Mouse (Mus musculus) erythroid progenitor cell, adult 5-6 weeks (primary cell): ENCODE data around the gene Prcc. TPM values are rescaled to one million over a fixed set of nuclear protein-coding genes. Genes with fewer than 3 reads are reported as not detected.
A peak's percentile ranks its signal among the peaks of the same experiment; 100 is the strongest.
"Not testable (repeated sequence)": the region's sequence is repeated elsewhere in the genome, so short reads cannot be mapped to it uniquely, and the experiment has no call there.

Experiments
- ATAC-seq: replicated peaks from 2 replicates; pipeline ENCODE4 v1.8.0; 2016; ENCODE audit warnings: moderate number of reproducible peaks, mild to moderate bottlenecking, moderate TSS enrichment, inconsistent platforms; ENCODE audit not compliant: poor library complexity, low FRiP score, severe bottlenecking
- total RNA-seq, 2 experiments: library from RNA; stranded (forward) in 1 of 2; stranded (reverse) in 1 of 2; fragments of 150-400 nt in 1 of 2; fragments of 186-747, 209-891 nt in 1 of 2; gene quantifications; 2 replicates each; pipeline versions ENCODE4 v1.2.3 to v1.2.4; 2015 to 2017; ENCODE audit warnings: low replicate concordance in 2 of 2

The Prcc gene
- total RNA-seq, 2 experiments from 2014 or later = 12.0 to 12.6 TPM

DNA sequence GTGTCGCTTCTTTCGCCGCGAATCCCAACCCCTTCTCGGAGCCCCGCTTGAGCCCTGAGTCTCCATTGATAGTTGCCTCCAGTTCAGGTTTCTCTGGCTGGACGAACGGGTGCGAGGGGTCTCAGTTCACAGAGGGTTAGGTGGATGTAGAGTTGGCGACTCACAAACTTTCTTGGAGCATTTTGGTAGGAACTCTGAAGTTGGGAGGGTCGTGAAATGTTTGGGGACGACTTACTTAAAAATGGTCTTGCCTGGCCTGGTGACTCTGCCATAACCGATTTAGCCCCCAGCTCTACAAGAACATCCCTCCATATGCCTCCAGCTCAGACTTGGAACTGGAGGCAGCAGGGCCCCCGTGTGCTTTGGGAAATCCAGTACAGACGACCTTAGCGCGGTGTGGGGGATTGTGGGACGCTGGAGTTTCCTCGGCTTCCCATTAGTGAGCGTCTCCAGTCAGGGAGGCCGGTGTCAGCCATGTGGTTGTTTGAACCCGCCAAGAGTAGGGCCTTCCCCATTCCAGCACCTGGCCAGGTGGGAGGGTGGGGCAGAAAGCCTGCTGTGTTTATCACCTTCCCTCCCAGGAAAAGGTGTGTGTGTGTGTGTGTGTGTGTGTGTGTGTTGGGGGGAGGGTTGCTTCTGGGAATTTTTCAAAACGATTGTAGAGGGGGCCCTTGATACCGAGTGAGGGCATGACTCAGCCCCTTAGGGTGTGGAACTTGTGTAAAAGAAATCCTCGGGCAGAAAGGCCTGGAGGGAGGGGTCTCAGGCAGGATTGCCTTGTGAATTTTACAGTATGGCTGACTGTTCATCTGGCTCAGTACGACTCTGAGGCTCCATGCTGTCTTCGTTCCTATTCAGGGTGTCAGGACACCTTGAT lies 21.8 kb upstream of the Prcc start:
- peak; percentile 37 for ATAC-seq

DNA sequence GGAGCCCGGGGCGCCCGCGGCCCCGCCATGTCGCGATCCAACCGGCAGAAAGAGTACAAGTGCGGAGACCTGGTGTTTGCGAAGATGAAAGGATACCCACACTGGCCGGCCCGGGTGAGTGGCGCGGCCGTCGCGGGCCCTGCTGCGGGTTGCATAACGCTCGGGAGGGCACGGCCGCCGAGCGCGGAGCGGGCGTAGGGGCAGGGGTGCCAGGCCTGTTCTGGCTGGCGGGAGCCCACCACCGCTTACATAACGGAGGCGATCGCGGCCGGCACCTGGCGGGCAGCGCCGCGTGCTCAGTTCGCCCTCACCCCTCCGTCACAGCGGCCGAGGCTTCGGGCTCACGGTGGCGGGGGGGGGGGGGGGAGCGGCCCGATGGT lies 21.2 kb upstream of the Prcc start:
- no peak for ATAC-seq

DNA sequence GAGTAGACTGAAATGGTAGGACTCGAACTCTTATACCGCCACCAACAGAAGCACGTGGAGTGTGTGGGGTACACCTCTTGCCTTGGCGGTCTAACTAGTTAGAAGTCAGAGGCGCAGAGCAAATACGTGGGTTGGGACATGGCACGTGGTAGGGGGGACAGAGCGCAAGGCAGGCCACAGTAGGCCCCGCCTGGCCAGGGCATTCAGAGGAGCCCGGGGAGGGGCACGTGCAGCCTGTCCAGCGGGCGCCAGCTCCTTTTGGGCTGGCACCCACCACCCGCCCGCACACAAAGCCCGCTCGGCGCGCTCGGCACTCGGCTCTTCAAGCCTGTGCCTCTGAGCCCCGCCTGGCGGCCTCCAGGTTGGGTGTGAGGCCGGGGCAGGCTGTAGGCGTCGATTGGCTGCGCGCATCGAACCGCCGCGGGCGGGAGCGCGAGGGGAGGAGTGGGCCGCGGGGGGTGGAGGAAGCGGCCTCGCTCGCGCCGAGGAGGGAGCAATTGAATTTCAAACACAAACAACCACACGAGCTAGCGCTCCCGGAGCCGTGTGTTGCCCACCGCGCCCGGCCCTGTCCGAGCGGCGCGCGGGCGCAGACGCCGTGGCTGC lies 20.6 kb upstream of the Prcc start, which contains the start of gene Hdgf:
Gene Hdgf (plus strand): TSS at position 442 of the 606 bp plus-strand sequence.
- peak; percentile 84 for ATAC-seq

DNA sequence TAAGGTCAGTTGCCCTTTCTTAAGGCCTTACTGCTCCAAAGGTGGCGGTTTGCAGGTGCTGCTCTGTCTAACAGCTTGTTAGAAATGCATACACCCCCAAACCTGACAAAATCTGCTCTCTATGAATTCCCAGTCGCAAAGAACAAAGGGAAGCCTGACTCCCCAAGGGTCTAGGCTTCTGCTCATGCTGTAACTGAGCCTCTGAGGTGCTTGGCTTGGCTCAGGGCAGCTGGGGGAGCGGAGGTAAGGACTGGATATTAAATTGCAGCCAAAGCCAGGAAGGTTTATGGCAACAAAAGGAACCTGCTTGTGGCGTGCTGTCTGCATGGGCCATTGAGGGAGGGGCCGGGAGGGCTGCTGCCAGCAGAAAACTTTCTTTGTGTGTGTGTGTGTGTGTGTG lies 18.4 kb upstream of the Prcc start:
- no peak for ATAC-seq

DNA sequence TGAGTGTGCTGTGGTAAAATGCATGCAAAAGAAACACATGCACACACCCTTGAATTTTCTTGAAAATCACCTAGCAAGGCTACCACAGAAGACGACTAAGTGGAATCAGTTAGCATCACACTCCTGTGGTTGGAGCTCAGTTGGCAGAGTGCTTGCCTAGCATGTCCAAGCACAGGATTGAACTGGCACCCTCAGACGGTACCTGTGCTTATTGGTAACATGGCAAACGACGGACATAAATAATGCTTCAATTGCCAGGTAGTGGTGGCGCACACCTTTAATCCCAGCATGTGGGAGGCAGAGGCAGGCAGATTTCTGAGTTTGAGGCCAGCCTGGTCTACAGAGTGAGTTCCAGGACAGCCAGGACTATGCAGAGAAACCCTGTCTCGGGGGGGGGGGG lies 16.6 kb upstream of the Prcc start:
- not testable (repeated sequence) for ATAC-seq

DNA sequence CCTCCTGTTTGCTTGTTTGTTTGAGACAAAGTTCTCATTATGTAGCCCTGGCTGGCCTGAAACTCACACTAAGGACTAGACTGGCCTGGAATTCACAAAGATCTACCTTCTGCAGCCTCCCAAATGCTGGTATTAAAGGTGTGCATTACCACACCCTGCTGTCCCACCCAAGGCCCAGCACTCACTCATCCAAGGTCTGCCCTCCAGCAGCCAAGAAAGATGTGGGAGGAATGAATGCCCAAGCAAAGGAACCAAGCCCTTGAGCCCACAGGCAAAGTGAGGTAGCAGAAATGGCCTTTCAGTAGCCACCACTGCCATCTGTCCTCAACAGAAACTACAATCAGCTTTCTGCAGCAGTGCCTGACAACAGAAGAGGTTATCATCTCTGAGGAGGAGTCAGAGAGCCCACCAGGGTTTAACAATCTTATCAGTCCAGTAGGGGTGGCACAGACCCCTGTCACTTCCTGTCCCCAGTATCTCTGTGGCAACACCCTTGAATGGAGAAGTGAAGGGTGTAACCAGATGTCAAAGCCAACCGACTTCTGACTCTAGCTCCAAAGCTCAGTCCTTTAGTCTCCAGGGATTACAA lies 15.7 kb upstream of the Prcc start:
- peak; percentile 81 for ATAC-seq

DNA sequence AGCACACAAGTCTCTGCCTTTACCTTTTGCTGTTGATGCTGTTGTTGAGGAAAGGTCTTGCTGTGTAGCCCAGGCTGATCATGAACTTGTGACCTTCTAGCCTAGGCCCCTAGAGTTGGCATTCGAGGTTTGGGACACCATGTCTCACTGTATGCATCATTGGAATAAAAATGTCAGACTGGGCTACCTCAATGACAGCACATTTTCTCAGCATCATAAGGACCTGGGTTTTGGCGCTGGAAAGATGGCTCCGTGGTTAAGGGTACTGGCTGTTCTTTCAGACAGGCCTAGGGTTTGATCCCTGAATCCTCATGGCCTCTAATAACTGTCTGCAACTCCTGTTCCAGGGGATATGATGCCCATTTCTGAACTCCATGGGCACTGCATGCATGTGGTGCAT lies 14.4 kb upstream of the Prcc start:
- no peak for ATAC-seq

DNA sequence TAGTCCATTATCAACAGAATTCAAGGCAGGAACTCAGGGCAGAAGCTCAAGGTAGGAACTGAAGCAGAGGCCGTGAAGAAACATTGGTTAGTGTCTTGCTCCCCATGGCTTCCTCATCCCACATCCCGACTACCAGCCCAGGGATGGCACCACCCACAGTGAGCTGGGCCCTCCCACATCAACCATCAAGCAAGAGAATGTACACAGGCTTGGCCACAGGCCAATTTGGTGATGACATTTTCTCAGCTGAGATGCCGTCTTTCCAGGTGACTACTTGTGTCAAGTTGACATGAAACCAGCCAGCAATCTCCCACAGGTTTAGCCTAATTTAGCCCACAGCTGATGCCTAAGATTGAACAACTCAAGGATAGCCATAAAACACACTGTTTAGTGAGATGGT lies 13.9 kb upstream of the Prcc start:
- no peak for ATAC-seq

DNA sequence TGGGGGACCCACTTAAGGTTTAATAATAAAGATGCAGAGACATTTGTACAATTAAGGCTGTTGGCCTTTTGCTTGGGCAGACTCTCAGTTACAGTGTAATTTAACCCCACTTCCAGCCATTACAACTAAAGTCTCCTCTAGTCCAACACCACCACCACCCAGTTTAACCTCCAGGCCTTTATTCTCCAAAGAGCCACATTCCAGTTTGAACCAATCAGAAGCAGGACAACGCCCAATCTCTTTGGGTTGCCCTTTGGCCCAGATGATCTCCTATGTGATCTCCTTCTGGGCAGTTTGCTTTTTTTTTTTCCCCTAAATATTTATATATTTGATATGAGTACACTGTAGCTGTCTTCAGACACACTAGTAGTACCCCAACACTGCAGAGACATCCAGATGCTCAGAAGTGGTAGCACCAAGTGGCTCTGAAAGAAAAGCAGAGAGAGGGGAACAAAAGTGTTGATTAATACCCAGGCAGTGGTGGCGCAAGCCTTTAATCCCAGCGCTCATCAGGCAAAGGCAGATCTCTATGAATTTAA lies 8.0 kb upstream of the Prcc start:
- ATAC-seq = peak; percentile 71

DNA sequence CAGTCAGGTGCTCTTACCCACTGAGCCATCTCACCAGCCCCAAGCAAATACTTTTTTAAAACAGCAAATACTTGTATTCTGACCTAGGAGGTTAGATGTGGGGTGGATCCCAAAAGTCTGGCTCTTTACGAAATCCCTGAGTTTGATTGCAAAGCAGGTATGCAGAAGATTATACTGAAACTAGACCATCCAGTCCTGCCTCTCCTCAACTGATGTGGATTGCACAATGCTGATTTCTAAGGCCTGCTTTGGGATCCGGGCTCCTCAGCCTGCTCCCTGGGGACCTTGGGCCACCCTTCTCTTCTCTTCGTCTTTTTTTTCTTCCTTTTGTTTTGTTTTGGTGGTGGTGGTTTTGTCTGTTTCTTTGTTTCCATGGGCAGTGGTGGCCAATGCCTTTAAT lies 6.1 kb upstream of the Prcc start:
- ATAC-seq = no peak

DNA sequence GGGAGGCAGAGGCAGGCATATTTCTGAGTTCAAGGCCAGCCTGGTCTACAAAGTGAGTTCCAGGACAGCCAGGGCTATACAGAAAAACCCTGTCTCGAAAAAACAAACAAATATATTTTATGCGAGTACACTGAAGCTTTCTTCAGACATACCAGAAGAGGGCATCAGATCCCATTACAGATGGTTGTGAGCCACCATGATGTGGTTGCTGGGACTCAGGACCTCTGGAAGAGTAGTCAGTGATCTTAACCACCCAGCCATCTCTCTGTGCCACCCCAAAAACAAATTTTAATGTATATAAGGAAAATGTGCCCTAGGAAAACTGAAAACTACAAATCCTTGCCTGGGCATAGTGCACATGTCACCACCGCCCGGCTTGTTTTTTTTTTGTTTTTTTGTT lies 2.0 kb upstream of the Prcc start:
- not testable (repeated sequence) for ATAC-seq

DNA sequence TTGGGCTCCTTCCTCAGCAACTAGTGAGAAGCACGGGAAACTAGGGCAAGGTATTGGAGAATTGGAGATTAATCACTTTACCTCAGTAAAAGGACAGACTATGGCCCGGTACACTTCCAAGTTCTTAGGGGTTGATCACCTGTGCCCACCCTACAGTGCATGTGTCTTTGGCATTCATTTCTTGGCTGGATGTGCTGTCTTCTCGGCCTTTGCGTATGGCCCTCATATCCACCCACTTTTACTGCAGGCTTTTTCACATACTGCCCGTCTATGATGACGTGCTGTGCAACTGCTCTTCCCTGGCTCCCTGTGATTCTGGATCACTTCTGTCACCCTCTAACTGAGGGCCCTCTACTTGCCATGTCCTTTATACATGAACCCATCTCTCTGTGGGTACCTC lies 1.0 kb upstream of the Prcc start:
- ATAC-seq = no peak

DNA sequence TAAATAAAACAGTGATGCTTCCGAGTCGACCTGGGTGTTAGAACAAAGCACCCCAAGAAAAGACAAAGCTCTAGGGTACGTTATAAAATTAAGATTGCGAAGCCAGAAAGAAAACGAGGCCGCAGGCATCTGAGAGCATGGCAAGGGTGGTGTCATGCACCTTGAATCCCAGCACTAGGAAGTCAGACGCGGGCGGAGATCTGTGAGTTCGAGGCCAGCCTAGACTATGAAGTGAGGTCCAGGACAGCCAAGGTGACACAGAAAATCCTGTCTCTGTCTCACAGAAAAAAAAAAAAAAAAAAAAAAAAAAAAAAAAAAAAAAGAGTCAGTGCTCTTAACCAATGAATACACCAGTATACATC lies 577 bp upstream of the Prcc start:
- peak; percentile 28 for ATAC-seq

DNA sequence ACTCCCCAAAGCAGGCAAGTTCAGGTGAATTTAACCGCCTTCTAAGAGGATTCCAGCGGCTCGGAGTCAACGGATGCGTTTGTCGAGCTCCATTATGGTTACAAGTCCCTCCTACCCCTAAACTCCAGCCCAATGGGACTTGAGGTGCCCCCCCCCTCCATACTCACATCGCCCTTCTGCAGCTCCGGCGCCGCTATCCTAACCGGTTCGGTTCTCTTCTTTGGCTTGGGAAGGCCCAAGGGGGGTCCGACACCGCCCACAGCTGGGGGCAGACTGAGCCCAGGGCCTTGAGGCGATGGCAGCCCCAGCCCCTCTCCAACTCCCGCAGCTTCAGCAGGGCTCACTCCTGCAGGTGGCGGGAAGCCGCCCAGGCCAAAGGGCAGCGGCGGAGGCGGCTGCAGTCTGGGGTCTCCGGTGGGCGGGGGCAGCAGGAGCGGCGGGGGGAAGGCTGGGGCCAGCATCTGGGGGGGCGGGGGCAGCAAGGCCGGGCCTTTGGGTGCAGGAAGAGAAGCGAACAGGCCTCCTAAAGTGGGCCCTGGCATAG lies 628 bp downstream of the Prcc start:
- no peak for ATAC-seq

DNA sequence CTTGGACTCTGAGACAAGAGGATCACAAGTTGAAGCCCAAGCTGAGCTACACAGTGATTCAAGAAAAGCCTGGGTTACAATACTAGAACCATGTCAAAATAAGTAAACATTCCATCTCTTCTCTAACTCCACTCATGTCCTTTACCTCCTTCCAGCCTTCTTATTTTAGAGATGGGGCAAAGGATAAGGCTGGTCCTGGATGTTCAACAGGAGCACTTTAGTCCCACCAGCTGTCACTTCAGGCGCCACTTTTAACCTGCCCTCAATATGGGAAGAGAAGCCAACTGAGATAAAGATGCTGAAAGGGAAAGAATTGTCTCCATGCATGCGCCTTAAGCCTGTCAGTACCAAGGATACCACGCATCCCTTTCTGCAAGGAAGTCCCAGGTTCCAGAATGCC lies 1.1 kb downstream of the Prcc start:
- ATAC-seq = no peak

DNA sequence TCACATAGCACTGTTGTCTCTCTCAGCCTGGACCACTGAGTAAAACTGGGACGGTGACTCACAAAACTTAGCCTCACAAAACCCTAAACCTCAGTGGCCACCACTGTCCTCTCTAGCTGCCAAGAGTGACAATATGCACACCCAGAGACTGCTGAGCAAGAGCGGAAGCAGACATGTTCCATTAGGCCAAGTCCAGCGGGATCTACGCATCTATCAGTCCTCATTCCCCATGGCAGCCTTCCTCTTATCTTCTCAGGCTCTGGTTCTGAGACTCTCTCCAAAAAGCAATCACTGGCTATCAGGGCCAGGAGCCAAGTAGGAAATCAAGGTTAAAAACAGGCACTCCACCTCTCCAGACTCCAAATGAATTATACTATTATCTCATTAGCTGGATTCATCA lies 7.7 kb downstream of the Prcc start:
- no peak for ATAC-seq

DNA sequence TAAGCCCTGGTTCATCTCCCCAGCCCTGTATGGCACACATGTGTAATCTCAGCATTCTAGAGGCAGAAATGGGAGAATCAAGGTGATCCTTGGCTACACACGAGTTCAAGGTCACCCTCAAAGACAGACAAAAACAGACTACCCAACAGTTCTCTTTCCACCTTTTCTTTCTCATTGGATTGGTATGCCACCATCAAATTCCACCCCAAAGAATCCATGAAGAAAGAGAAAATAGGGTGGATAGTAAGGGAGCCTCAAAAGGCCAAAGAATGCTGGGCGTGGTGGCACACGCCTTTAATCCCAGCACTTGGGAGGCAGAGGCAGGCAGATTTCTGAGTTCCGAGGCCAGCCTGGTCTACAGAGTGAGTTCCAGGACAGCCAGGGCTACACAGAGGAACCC lies 21.3 kb downstream of the Prcc start:
- ATAC-seq = not testable (repeated sequence)

DNA sequence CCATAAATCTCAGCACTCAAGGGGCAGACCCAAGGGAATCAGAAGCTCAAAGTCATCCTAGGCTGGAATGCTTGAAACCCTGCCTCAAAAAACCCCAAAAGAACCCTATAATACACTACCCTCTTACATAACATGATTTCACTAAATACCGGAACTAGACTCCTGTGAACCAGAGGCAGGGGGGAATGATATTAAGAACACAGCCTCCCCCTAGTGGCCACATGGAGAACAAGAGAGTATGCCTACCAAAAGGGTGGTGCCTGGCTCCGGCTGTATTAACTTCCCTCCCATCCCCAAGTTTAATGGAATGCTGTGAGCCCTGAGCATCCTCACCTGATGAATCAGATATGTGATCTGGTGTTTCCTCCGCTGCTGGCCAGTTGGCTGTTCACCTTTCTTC lies 25.6 kb downstream of the Prcc start:
- peak; percentile 67; the same call in 1 of the 2 replicates for ATAC-seq

DNA sequence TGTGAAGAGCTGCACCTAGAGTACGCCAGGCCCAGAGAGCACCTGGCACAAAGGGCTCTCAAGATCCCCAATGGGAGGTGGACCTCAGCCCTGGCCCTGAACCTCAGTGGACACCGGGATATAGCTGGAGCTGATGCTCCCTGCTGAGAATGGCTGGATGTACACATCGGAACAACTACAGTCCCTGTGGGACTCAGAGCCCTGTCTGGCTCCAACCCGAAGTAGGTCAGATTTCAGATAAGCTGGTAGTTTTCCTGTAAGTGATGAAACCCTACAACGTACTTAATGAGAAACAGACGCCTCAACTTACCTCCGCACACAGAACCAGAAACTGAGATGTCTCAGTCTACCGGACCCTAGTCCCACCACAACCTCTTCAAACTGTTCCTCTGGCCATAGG lies 27.7 kb downstream of the Prcc start:
- no peak for ATAC-seq

DNA sequence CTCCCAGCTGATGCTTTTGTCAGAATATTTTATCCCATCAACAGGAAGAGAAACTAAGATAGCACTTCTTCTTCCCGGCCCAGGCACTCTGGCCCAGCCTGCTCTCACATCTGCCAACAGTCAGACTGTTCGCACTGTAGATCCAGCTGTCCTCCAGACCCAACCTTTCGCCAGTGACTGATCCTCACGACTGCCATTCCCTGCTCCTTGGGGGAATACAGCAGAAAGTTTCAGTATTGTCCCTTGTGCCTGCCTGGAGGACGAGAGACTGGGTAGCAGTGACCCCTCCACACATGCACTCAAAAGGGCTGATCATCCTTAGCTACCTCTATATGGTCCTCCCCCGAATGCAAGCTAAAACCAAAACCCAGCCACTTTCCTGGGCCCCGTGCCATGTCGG lies 29.5 kb downstream of the Prcc start:
- ATAC-seq = no peak
